In the genomic region with DNA sequence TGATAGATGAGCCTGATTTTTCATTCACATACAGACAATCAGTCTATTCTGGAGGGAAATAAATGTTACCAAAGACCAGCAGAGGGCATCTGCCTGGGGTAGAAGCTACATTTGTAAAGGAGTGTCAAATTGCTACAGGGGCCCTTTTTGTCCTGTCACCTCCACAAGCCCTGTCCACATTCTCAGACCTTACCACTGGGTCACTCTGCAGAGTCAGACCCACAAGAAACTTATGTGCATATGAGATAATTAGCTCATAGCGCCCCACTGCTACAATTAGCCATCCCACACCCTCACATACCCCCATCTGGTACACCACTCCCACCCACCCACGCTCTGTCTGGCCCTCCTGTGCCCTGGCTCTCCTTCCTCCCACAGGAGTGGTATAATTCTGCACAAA, we compare ENCODE assay signal across 11 mouse cellular contexts.
DNase-seq lines count a peak whose midpoint lies in the region; ATAC-seq and TF ChIP-seq lines count a peak whose summit lies in the region.
"Had no signal": no experiment of that assay in that cellular context is flagged by ENCODE, and none has a peak within 500 bp of the region (broad histone marks: within the 10 kb centered on the region; RNA-seq: fewer than 3 reads in every experiment).

No protein-coding gene starts in this region.

- H3K27me3 ChIP-seq in stomach, postnatal 0 days (ENCODE audit: control insufficient read depth, insufficient read depth, low read length): no peaks in the 10 kb centered on the region

- no peaks in the 10 kb centered on the region for H3K9me3 ChIP-seq in stomach, postnatal 0 days (ENCODE audit: control insufficient read depth, low read length)
- H3K9me3 ChIP-seq: heart, embryonic 13.5 days had no signal

- no peak overlapping the region for H3K4me3 ChIP-seq in stomach, postnatal 0 days (ENCODE audit: low read depth, low read length)
- H3K4me3 ChIP-seq: heart, embryonic 13.5 days; megakaryocyte, embryonic 14.5 days had no signal

- no peak overlapping the region for H3K9ac ChIP-seq in stomach, postnatal 0 days (ENCODE audit: low read length)
- H3K9ac ChIP-seq: heart, embryonic 13.5 days had no signal

- WGBS in stomach, postnatal 0 days: 61% methylated on average over 2 of the region's 2 CpGs

- TF ChIP-seq CTCF in stomach, postnatal 0 days (IDR thresholded peaks at IDR 0.05; ENCODE audit: low read depth): peak; percentile 48

- H3K36me3 ChIP-seq in stomach, postnatal 0 days (ENCODE audit: control insufficient read depth, insufficient read depth, low read length): no peaks in the 10 kb centered on the region
- H3K36me3 ChIP-seq: heart, embryonic 13.5 days had no signal

- H3K27ac ChIP-seq in stomach, postnatal 0 days (replicated peaks): no peak overlapping the region
- H3K27ac ChIP-seq: heart, embryonic 13.5 days had no signal

- DNase-seq in right cerebral cortex, postnatal 14 days: peak; percentile 28
- no peak for DNase-seq in right cerebral cortex, adult 2 months (ENCODE audit: low spot score in 2 of 2)
- DNase-seq in embryo, embryonic 10.5 days (ENCODE audit: low spot score): peak; percentile 36
- peak; percentile 23 to 49 for DNase-seq in layer of hippocampus, postnatal 10 days (ENCODE audit: low spot score in 2 of 2)
- no peak for DNase-seq in stomach, postnatal 0 days (ENCODE audit: low spot score)
- no peak for DNase-seq in urinary bladder, postnatal 25 days (ENCODE audit: low spot score)
- no peak for DNase-seq in T-cell, adult 2 months (ENCODE audit: low spot score)
- no peak for DNase-seq in thymus, postnatal 25 days

- no peak for ATAC-seq in stomach, postnatal 0 days (ENCODE audit: low FRiP score, low TSS enrichment)
- ATAC-seq: Patski had no signal

- no peaks in the 10 kb centered on the region for H3K4me1 ChIP-seq in stomach, postnatal 0 days (replicated peaks; ENCODE audit: control insufficient read depth, insufficient read depth)

- H3K4me2 ChIP-seq in stomach, postnatal 0 days (replicated peaks; ENCODE audit: low read depth): no peak overlapping the region
- H3K4me2 ChIP-seq: heart, embryonic 13.5 days had no signal

- TF ChIP-seq EP300 in stomach, postnatal 0 days (optimal IDR thresholded peaks at IDR 0.05): no peak

Comparison
In these comparisons a context has a peak if more than half of its experiments do, and no peak if none do; other contexts are left out.
1. DNase-seq: peak in right cerebral cortex, postnatal 14 days (single experiment), embryo, embryonic 10.5 days (single experiment) and layer of hippocampus, postnatal 10 days (2 of 2); none in right cerebral cortex, adult 2 months (0 of 2), stomach, postnatal 0 days (single experiment), urinary bladder, postnatal 25 days (single experiment), T-cell, adult 2 months (single experiment) and thymus, postnatal 25 days (single experiment).